Mouse (Mus musculus): ENCODE results near the gene Rab40c.

The Rab40c gene

GRCm38 (mm10) chr17:25945517-25946155 lies 26.1 kb upstream of the Rab40c start:
- DNase-seq (ENCODE audit: low spot score) = no peak

GRCm38 (mm10) chr17:25944366-25945163 lies 25.0 kb upstream of the Rab40c start, which contains the start of the genes Pigq and Nhlrc4:
Pigq (minus strand) TSS chr17:25944936.
Nhlrc4 (minus strand) TSS chr17:25944961.
- no peak for DNase-seq (ENCODE audit: low spot score)

- no peak for DNase-seq (ENCODE audit: low spot score)
Observed at GRCm38 (mm10) chr17:25943769-25944168, 24.2 kb upstream of the Rab40c start.

GRCm38 (mm10) chr17:25943221-25943620 lies 23.7 kb upstream of the Rab40c start:
- no peak for DNase-seq (ENCODE audit: low spot score)

GRCm38 (mm10) chr17:25942597-25943151 lies 23.1 kb upstream of the Rab40c start:
- no peak for DNase-seq (ENCODE audit: low spot score)

- DNase-seq (ENCODE audit: low spot score) = peak; percentile 72
Observed at GRCm38 (mm10) chr17:25941511-25942241, 22.1 kb upstream of the Rab40c start.

GRCm38 (mm10) chr17:25934526-25934925 lies 15.0 kb upstream of the Rab40c start:
- DNase-seq (ENCODE audit: low spot score) = no peak

GRCm38 (mm10) chr17:25925348-25925747 lies 5.8 kb upstream of the Rab40c start:
- DNase-seq (ENCODE audit: low spot score) = no peak

GRCm38 (mm10) chr17:25922120-25922519 lies 2.6 kb upstream of the Rab40c start:
- no peak for DNase-seq (ENCODE audit: low spot score)

GRCm38 (mm10) chr17:25919786-25920642 lies 487 bp upstream of the Rab40c start:
- peak; percentile 99 for DNase-seq (ENCODE audit: low spot score)

- no peak for DNase-seq (ENCODE audit: low spot score)
Observed at GRCm38 (mm10) chr17:25918037-25918750, 1.3 kb downstream of the Rab40c start.

GRCm38 (mm10) chr17:25916931-25917647 lies 2.4 kb downstream of the Rab40c start:
- DNase-seq (ENCODE audit: low spot score) = no peak

GRCm38 (mm10) chr17:25914295-25914694 lies 5.2 kb downstream of the Rab40c start:
- DNase-seq (ENCODE audit: low spot score) = no peak

GRCm38 (mm10) chr17:25913877-25914275 lies 5.7 kb downstream of the Rab40c start:
- DNase-seq (ENCODE audit: low spot score) = no peak

- DNase-seq (ENCODE audit: low spot score) = no peak
Observed at GRCm38 (mm10) chr17:25913186-25913876, 6.2 kb downstream of the Rab40c start.

- DNase-seq (ENCODE audit: low spot score) = no peak
Observed at GRCm38 (mm10) chr17:25911816-25912215, 7.7 kb downstream of the Rab40c start.

- no peak for DNase-seq (ENCODE audit: low spot score)
Observed at GRCm38 (mm10) chr17:25907640-25908039, 11.9 kb downstream of the Rab40c start.

- no peak for DNase-seq (ENCODE audit: low spot score)
Observed at GRCm38 (mm10) chr17:25903061-25903460, 16.5 kb downstream of the Rab40c start.

- DNase-seq (ENCODE audit: low spot score) = no peak
Observed at GRCm38 (mm10) chr17:25900193-25900592, 19.3 kb downstream of the Rab40c start.
